Mouse (Mus musculus): ENCODE measurements around the gene Gm49320. TPM values are rescaled to one million over a fixed set of nuclear protein-coding genes. Genes with fewer than 3 reads are reported as not detected.
A peak's percentile ranks its signal among the peaks of the same experiment; 100 is the strongest.

The Gm49320 gene
- total and polyA plus RNA-seq, 2 experiments: 2.3 TPM; not detected in 1

DNA sequence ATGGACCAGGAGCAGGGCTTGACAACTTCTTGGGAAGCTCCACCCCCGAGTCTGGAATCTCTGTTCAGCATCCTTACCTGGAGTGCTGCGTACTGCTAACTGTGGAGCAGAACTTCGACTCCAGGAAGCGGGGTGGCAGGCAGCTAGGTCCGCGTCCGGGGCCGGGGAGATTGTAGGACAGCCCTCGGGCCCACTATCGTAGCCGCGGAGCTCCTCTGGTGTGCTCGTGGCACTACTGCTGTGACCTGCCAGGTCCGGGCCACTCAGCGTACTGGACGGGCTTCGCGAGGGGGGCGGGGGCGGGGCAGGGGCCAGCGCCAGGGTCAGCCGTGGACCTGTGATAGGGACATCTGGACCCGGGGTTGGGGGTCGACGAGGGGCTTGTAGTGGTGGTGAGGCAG lies 25.9 kb upstream of the Gm49320 start:
- H3K9ac ChIP-seq (ENCODE audit: low read depth, low read length): peak overlapping the region; percentile 42
- H3K4me1 ChIP-seq (ENCODE audit: control insufficient read depth, insufficient read depth, low read length): peaks cover 11% of the 10 kb centered on the region
- no peaks in the 10 kb centered on the region for H3K36me3 ChIP-seq (ENCODE audit: control insufficient read depth, insufficient read depth, low read length)
- peaks cover 11% of the 10 kb centered on the region for H3K27me3 ChIP-seq (ENCODE audit: control insufficient read depth, insufficient read depth, low read length)
- H3K27ac ChIP-seq (replicated peaks; ENCODE audit: insufficient read depth, low read depth, low read length): no peak overlapping the region
- no peak for DNase-seq (ENCODE audit: extremely low read depth, low read depth, low spot score)
- peak overlapping the region; percentile 39; the same call in 1 of the 2 replicates for H3K4me3 ChIP-seq (ENCODE audit: insufficient read depth, low read depth, low read length)
- TF ChIP-seq POLR2A (IDR thresholded peaks at IDR 0.05; ENCODE audit: extremely low read depth, insufficient read depth, low read length) (no peak), CTCF (IDR thresholded peaks at IDR 0.05; ENCODE audit: low read depth, low read length) (no peak)
- no peaks in the 10 kb centered on the region for H3K79me2 ChIP-seq (ENCODE audit: control insufficient read depth, insufficient read depth, low read length)
- WGBS: under 1% methylated on average over 25 of the region's 25 CpGs

DNA sequence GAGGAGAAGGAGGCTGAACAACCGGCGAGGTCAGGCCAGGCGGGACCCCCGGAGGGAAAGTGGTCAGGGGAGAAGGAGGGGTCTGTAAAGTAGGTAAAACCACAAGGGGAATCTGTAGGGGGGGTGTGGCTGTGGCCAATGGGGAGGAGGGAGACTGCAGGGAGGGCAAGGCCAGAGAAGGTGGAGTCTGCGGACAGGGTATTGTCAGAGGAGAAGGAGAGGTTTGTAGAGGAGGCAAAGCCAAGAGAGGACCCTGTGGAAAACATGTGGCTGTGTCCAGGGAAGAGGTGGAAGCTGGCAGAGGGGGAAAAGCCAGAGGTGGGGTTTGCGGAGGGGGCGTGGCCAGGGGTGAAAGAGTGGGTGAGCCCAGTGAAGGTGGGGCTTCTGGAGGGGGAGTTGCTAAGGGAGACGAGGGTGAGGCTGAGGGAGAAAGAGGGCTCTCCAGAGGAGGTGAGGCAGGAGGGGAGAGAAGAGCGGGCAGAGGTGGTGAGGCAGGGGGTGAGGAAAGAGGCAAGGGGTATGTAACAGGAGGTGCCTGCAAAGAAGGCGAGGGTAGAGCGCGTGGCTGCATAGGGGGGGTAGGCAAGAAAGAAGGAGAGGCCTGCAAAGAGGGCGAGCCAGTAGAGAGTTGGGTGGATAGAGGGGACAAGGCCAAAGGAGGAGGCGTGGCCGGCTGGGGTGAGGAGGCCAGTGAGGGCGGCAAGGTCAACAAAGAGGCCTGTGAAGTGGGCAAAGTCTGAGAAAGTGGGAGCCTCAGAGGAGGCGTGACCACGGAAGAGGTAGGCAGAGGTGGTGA lies 25.3 kb upstream of the Gm49320 start:
- Histone ChIP-seq H3K79me2 (ENCODE audit: control insufficient read depth, insufficient read depth, low read length) (no peaks in the 10 kb centered on the region), H3K27ac (replicated peaks; ENCODE audit: insufficient read depth, low read depth, low read length) (0 out of 2 replicates have a peak overlapping the region, but pooled peaks have one; percentile 8), H3K36me3 (ENCODE audit: control insufficient read depth, insufficient read depth, low read length) (no peaks in the 10 kb centered on the region), H3K4me3 (ENCODE audit: insufficient read depth, low read depth, low read length) (peak overlapping the region; percentile 39), H3K4me1 (ENCODE audit: control insufficient read depth, insufficient read depth, low read length) (peaks cover 11% of the 10 kb centered on the region), H3K9ac (ENCODE audit: low read depth, low read length) (peak overlapping the region; percentile 29), H3K27me3 (ENCODE audit: control insufficient read depth, insufficient read depth, low read length) (peaks cover 11% of the 10 kb centered on the region)
- 2% methylated on average over 18 of the region's 18 CpGs for WGBS
- TF ChIP-seq CTCF (IDR thresholded peaks at IDR 0.05; ENCODE audit: low read depth, low read length): no peak
- no peak for TF ChIP-seq POLR2A (IDR thresholded peaks at IDR 0.05; ENCODE audit: extremely low read depth, insufficient read depth, low read length)
- peak; percentile 74 for DNase-seq (ENCODE audit: extremely low read depth, low read depth, low spot score)

DNA sequence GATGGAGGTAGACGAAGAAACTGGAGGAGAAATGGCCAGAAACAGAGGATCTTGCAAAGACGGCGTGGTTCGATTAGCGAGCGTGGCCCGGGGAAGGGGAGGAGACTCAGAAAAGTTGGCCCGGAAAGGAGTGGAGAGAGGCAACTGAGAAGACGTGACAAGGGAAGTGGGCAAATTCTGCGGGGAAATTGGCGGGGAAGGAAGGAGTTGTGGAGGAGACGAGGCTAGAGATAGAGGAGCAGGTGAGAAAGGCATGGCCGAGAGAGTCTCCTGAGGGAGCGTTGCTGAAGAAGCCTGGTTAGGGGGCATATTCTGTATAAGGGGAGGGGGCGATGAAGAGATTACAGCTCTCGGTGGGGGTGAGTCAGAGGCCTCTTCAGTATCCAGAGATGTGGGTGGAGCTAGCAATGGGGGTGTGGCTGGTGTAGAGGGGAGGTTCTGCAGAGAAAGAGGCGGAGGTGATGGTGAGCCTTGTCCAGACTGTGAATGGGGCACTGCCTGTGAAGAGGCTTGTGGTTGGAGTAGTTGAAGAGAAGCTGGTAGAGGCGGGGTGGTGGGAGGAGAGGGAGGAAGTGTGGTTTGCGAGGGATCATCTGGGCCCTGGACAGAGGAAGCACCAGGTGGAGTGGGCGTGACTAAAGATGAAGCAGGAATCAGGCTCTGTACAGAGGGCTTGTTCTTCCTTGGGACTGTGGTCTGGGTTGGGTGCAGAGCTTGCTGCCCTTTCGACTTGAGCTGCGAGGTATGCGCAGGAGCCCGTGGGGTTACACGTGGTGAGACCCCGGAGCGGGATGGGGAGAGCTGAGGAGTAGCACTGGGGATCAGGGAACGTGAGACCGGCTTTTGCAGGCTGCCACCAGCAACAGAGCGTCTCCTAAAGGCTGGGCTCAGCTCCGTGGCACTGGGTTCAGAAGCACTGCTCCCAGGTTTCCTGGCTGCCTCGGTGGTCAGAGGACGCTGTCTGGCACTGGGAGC lies 24.4 kb upstream of the Gm49320 start:
- peaks cover 11% of the 10 kb centered on the region for H3K4me1 ChIP-seq (ENCODE audit: control insufficient read depth, insufficient read depth, low read length)
- TF ChIP-seq POLR2A (IDR thresholded peaks at IDR 0.05; ENCODE audit: extremely low read depth, insufficient read depth, low read length) (no peak), CTCF (IDR thresholded peaks at IDR 0.05; ENCODE audit: low read depth, low read length) (no peak)
- 14% methylated on average over 33 of the region's 33 CpGs for WGBS
- peak overlapping the region; percentile 39 for H3K4me3 ChIP-seq (ENCODE audit: insufficient read depth, low read depth, low read length)
- no peaks in the 10 kb centered on the region for H3K36me3 ChIP-seq (ENCODE audit: control insufficient read depth, insufficient read depth, low read length)
- H3K27me3 ChIP-seq (ENCODE audit: control insufficient read depth, insufficient read depth, low read length): peaks cover 11% of the 10 kb centered on the region
- DNase-seq (ENCODE audit: extremely low read depth, low read depth, low spot score): peak; percentile 65
- H3K9ac ChIP-seq (ENCODE audit: low read depth, low read length): peak overlapping the region; percentile 29
- no peak overlapping the region for H3K27ac ChIP-seq (replicated peaks; ENCODE audit: insufficient read depth, low read depth, low read length)
- no peaks in the 10 kb centered on the region for H3K79me2 ChIP-seq (ENCODE audit: control insufficient read depth, insufficient read depth, low read length)

DNA sequence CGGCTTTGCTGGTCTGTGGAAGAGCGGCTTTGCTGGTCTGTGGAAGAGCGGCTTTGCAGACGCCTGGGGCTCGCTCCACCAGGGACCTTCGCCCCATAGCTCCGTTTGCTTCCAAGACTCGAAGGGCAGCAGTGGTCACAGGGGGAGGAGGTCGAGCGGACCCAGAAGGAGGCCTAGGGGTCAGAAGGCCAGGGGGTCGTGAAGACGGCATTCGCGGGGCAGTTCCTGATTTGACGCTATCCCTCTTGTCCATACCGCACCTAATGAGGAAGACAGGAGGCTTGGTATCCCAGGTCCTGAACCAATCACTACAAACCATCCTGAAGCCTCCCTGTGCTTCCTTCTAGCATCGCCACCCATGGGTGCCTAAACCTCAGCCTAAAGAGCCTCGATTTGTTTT lies 22.4 kb upstream of the Gm49320 start:
- Histone ChIP-seq H3K27me3 (ENCODE audit: control insufficient read depth, insufficient read depth, low read length) (peaks cover 11% of the 10 kb centered on the region), H3K9ac (ENCODE audit: low read depth, low read length) (no peak overlapping the region), H3K4me1 (ENCODE audit: control insufficient read depth, insufficient read depth, low read length) (peaks cover 11% of the 10 kb centered on the region), H3K27ac (replicated peaks; ENCODE audit: insufficient read depth, low read depth, low read length) (no peak overlapping the region), H3K4me3 (ENCODE audit: insufficient read depth, low read depth, low read length) (no peak overlapping the region), H3K79me2 (ENCODE audit: control insufficient read depth, insufficient read depth, low read length) (no peaks in the 10 kb centered on the region), H3K36me3 (ENCODE audit: control insufficient read depth, insufficient read depth, low read length) (no peaks in the 10 kb centered on the region)
- DNase-seq (ENCODE audit: extremely low read depth, low read depth, low spot score): no peak
- TF ChIP-seq CTCF (IDR thresholded peaks at IDR 0.05; ENCODE audit: low read depth, low read length) (no peak), POLR2A (IDR thresholded peaks at IDR 0.05; ENCODE audit: extremely low read depth, insufficient read depth, low read length) (no peak)
- WGBS: 33% methylated on average over 18 of the region's 18 CpGs

DNA sequence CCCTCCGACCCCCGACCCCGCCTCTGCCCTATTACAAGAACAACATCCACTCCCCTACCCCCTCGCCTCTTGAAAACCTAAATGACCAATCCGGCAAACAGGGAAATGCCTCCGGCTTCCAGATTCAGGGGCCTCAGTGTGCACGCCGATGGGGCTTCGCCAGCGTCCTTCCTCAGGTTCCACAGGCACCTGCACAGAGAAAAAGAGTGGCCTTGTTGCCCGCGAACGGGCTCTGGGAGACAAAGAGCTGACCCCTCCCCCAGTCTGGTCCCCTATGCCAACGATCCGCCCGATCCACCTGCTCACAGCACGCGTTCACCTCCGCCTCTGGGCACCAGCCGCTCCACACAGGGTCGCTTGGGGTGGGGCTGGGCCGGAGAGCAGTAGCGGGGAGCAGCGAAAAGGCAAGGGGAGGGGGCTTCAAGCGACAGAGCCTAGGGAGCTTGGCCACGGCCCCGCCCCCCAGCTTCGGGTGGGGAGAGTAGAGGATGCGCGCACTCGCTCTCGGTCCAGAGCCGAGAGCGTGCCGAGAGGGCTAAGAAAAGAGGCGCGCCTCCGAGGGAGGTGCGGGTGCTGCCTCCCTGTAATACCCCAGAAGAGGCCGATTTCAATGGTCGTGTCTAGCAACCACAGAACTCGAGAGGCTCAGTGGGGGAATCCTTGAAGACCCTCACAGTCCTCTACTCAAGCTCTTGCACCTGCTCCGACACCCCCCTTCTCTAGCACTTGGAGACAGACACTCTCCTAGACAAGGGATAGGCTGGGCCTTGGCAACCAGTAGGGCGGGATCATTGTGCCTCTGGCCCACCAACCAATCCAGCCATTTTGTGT lies 21.7 kb upstream of the Gm49320 start, which contains the start of gene Prr36:
TSS of gene Prr36 (minus strand) at position 669 of the 831 bp plus-strand sequence.
- Histone ChIP-seq H3K9ac (ENCODE audit: low read depth, low read length) (no peak within 1 kb of the TSS), H3K4me1 (ENCODE audit: control insufficient read depth, insufficient read depth, low read length) (peaks cover 11% of the 10 kb centered on the region), H3K27ac (replicated peaks; ENCODE audit: insufficient read depth, low read depth, low read length) (no peak within 1 kb of the TSS), H3K4me3 (ENCODE audit: insufficient read depth, low read depth, low read length) (peak within 1 kb of the TSS; percentile 26; the same call in 1 of the 2 replicates), H3K36me3 (ENCODE audit: control insufficient read depth, insufficient read depth, low read length) (no peaks in the 10 kb centered on the region), H3K27me3 (ENCODE audit: control insufficient read depth, insufficient read depth, low read length) (peaks cover 11% of the 10 kb centered on the region), H3K79me2 (ENCODE audit: control insufficient read depth, insufficient read depth, low read length) (no peaks in the 10 kb centered on the region)
- 6% methylated on average over 44 of the region's 44 CpGs for WGBS
- TF ChIP-seq CTCF (IDR thresholded peaks at IDR 0.05; ENCODE audit: low read depth, low read length): no peak
- TF ChIP-seq POLR2A (IDR thresholded peaks at IDR 0.05; ENCODE audit: extremely low read depth, insufficient read depth, low read length): no peak
- DNase-seq (ENCODE audit: extremely low read depth, low read depth, low spot score): no peak

All from liver, adult 2 months (tissue).